Mouse (Mus musculus): ENCODE data around the gene Asnsd1. TPM values are rescaled to one million over a fixed set of nuclear protein-coding genes. Genes with fewer than 3 reads are reported as not detected.

Gene Asnsd1
- 0.44 and 0.49 TPM in 2 replicates for polyA plus RNA-seq (2012; rRNA removed)

DNA sequence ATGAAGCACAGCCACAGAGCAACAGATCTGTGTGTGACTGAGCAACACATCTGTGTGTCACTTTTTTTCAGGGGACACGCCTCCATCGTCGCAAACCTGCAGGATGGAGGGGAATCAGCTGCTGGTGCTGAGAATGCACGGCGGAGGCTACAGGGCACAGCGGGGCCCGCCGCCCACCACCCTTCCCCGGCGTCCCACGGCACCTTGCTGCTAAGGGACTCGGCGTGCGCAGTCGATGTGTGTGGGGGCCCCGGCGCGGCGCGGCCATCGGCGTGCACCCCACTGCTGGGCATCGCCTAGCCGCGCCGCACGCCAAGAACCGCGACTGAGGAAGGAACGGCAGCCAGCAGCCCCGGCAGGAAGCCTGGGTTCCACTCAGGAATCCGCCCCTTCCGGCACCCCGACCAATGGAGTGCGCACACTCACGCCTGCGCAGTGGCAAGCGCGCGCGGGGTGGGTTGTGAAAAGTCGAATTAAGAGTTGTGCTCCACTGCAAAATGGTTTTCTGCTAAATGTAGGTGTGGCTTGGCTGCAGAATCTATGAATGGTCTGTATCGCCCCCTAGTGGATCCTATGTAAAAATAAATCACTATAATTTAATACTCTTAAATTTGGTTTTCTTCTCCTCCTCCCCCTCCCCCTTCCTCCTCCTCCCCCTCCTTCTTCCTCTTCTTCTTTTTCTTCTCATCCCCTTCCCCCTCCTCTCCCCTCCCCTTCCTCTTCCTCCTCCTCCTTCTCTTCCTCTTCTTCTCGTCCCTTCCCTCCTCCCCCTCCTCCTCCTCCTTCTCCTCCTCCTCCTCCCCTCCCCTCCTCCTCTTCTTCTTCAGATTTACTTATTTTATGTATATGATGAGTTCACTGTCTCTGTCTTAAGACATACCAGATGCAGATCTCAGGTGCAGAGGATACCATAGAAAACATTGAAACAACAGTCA, at the start of gene Asnsd1, which contains the start of the genes Asdurf and Gm28551:
Gene Asnsd1 (minus strand): TSS at position 426 of the 935 bp plus-strand sequence.
Gene Asdurf (minus strand): TSS at position 293 of the 935 bp plus-strand sequence.
Gene Gm28551 (minus strand): TSS at position 341 of the 935 bp plus-strand sequence.

DNA sequence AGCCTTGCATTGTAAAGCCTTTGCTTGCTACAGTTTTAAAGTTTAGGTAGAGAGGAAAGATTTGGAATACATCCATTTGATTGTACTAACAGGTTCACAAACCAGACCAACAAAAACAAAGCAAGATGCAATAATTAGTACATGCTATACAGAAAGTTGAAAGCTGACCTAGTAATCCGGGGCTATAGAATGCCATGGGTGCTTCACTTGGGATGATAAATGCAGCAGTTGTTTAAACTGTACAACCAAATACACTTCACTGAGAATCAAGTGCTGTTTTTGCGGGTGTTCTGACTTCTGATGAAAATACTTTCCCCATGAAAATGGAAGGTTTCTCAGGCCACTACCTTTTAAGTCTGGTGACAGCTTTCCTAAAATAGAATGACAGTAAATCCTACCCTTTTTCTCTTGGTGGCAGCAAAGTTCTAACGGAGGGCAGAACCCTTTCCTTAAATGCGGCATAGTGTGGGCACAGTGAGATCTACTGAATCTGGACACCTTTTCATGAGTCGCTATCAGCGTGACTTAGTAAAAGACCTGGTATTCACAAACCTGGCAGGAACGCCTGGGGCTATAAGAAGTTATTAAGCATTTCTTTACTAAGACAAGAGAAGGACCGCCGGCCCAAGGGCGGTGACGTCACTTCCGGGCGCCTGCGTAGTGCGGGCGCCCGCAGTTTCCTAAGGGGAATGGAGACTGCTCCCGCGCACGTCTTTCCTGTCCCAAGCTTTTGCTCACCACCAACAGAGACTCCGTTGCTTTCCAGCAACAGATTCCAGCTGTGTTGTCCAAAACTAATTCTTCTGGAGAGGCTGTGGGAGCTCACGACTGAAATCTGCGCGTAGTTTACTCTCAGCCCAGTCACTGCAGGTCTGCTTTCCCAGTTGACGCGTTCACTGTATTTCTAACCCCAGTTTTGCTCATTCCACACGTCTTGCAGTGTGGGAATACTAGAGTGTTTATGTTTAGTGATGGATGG, 39.3 kb downstream of the Asnsd1 start, which contains the start of gene Osgepl1:
Gene Osgepl1 (plus strand): TSS at position 636 of the 979 bp plus-strand sequence.

DNA sequence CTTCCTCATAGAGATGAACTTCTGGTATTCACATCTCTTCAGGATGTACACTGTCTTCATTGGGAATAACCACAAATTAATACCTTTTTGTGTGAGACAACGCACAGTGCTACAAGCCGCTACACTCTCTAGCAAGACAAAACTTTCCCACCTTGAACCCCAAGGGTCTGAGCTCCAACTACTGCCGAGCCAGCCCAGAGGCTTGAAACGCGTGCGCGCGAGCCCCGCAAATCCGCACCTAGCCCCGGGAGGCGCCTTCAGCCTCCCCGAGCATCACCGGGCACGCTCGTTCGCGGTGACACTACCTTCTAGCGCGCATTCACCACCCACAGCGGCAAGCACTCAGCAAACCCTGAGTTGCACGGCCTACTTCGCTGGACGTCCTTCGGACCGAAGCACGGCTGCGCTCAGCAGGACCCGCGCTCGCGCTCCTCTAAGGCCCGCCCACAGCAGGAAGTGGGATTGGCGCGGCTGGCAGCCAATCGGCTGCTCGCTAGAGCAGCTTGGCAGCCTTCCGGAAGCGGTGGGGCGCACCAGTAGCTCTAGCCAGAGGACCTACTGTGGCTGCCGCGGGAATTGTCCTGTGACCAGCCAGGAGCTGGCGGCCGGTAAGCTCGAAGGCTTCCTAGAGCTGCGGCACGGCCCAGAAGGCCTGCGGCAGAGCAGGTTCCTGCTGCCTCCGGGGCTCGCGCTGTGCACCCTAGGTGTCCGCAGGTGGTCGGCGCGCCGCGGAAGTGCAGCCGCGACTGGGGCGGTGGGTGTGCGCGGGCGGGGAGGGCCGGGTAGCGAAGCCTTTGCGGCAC, 55.8 kb downstream of the Asnsd1 start, which contains the start of the genes Pms1, Ormdl1 and Gm28778:
Gene Pms1 (minus strand): TSS at position 438 of the 803 bp plus-strand sequence.
Gene Ormdl1 (plus strand): TSS at position 515 of the 803 bp plus-strand sequence.
Gene Gm28778 (plus strand): TSS at position 531 of the 803 bp plus-strand sequence.

Other genes starting within 250 kb of the Asnsd1 start
- gene 1700019A02Rik, start 165.1 kb downstream of the Asnsd1 start, polyA plus RNA-seq (2012; rRNA removed): not detected in 2 replicates
- 0.15 TPM in 1 of 2 replicates, not detected in the other for gene Pms1, start 55.7 kb downstream of the Asnsd1 start, polyA plus RNA-seq (2012; rRNA removed)
- gene Ormdl1, start 55.7 kb downstream of the Asnsd1 start, polyA plus RNA-seq (2012; rRNA removed): 1.4 and 1.8 TPM in 2 replicates
- gene Gm28778, start 55.6 kb downstream of the Asnsd1 start, polyA plus RNA-seq (2012; rRNA removed): 2.1 and 2.7 TPM in 2 replicates
- 0.57 and 2.5 TPM in 2 replicates for gene Osgepl1, start 39.1 kb downstream of the Asnsd1 start, polyA plus RNA-seq (2012; rRNA removed)
- not detected in 2 replicates for gene Asdurf, start 133 bp downstream of the Asnsd1 start, polyA plus RNA-seq (2012; rRNA removed)
- gene Gm28551, start 85 bp downstream of the Asnsd1 start, polyA plus RNA-seq (2012; rRNA removed): not detected in 2 replicates

Data from stomach, adult 2 months (tissue).